Mouse (Mus musculus) central nervous system, embryonic 11.5 days (tissue): Measurements from ENCODE around the gene Tle1. TPM values are rescaled to one million over a fixed set of nuclear protein-coding genes. Genes with fewer than 3 reads are reported as not detected.

ENCODE experiments used
- polyA plus RNA-seq: library from polyadenylated mRNA; depleted of rRNA; stranded (reverse); fragments of >200 nt; gene quantifications from 2 replicates; pipeline ENCODE4 v1.2.3, GENCODE M21; 2012; rRNA removed

Gene Tle1
- 74.2 and 80.2 TPM in 2 replicates for polyA plus RNA-seq

GRCm38 (mm10) chr4:72200559-72201409, at the start of gene Tle1:
Gene Tle1, minus strand, starts transcription at chr4:72200919.

